Mouse (Mus musculus): ENCODE data around the gene Cdk6.

- TF ChIP-seq CTCF (IDR thresholded peaks at IDR 0.05; ENCODE audit: borderline replicate concordance, extremely low read depth, insufficient read depth, insufficient read length): no peak
- no peak for TF ChIP-seq POLR2A (IDR thresholded peaks at IDR 0.05; ENCODE audit: borderline replicate concordance, extremely low read depth, insufficient read depth, insufficient read length, poor library complexity, severe bottlenecking)
Measured at GRCm38 (mm10) chr5:3488146-3488774, 147.0 kb downstream of the Cdk6 start.
